Mouse (Mus musculus): ENCODE data around the gene Timm23. TPM values are rescaled to one million over a fixed set of nuclear protein-coding genes. Genes with fewer than 3 reads are reported as not detected.
A peak's percentile ranks its signal among the peaks of the same experiment; 100 is the strongest.
"Not testable (repeated sequence)": the region's sequence is repeated elsewhere in the genome, so short reads cannot be mapped to it uniquely, and the experiment has no call there.

Timm23 gene
- polyA plus RNA-seq, 1 experiment from 2014 or later = 338 TPM

DNA sequence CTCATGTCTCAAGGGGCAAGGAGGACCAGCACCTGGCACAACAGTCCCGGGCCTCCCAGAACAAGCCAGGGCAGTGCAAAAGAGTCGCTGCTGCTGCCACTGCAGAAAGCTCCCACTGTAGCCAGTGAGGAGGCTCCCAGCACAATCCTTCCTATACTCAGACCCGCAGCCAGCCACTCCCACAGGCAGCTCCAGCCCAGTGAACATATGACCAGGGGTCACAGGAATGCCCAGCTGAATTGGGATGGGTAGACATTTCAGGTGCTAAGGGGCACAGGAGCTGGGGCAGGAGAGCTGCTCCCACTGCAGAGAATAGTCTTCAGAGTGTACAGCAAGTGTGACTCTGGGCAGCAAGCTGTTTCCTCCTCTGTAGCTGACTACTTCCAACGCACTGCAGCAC lies 56.3 kb downstream of the Timm23 start:
- Histone ChIP-seq H3K27me3 (replicated peaks) (no peaks in the 10 kb centered on the region), H3K27ac (no peak overlapping the region), H3K9ac (no peak overlapping the region), H3K4me1 (replicated peaks) (no peaks in the 10 kb centered on the region), H3K4me3 (replicated peaks) (no peak overlapping the region), H3K9me3 (no peaks in the 10 kb centered on the region), H3K36me3 (no peaks in the 10 kb centered on the region), H3K4me2 (replicated peaks) (no peak overlapping the region)
- no peak for ATAC-seq
- 62% methylated on average over 4 of the region's 4 CpGs for WGBS

DNA sequence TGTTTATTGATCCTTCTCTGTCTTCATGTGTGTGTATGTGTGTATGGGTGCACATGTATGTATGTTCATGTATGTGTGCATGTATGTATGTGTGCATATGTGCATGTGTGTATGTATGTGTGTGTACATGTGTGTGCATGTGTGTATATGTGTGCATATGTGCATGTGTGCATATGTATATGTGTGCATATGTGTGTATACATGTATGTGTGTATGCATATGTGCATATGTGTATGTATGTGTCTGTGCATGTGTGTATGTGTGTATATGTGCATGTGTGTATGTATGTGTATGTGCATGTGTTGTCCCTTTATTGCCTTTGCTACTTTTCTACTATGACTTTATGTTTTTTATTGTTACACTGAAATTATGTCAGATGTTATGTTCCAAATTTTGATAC lies 57.0 kb downstream of the Timm23 start:
- no peak overlapping the region for H3K9ac ChIP-seq
- no peaks in the 10 kb centered on the region for H3K4me1 ChIP-seq (replicated peaks)
- H3K36me3 ChIP-seq = no peaks in the 10 kb centered on the region
- H3K4me3 ChIP-seq (replicated peaks) = no peak overlapping the region
- H3K27me3 ChIP-seq (replicated peaks) = no peaks in the 10 kb centered on the region
- H3K27ac ChIP-seq = no peak overlapping the region
- ATAC-seq = no peak
- H3K4me2 ChIP-seq (replicated peaks) = no peak overlapping the region
- no peaks in the 10 kb centered on the region for H3K9me3 ChIP-seq

DNA sequence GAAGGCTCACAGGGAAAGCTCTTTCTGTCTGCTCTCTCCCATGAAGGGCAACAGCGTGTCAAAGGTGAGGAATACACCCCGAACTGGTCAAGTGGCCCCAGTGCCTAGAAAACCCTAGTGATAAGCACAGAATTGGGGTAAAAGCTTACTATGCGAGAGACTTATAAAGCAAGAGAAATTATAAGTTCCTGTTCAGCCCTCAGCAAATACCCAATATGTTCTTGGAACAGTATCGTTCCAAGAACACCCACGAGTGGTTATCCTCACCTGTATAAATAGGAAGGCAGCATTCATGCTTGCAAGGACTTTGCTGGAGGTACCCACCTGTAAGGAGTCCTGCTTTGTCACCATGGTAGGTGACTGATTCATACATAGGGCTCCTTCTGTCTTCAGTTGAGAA lies 60.0 kb downstream of the Timm23 start, which contains the start of gene Msmb:
Gene Msmb, plus strand, starts transcription at position 301 of the 400 bp plus-strand sequence.
- H3K36me3 ChIP-seq = no peaks in the 10 kb centered on the region
- H3K4me1 ChIP-seq (replicated peaks) = no peaks in the 10 kb centered on the region
- no peak within 1 kb of the TSS for H3K4me3 ChIP-seq (replicated peaks)
- no peak within 1 kb of the TSS for H3K9ac ChIP-seq
- H3K27ac ChIP-seq = no peak within 1 kb of the TSS
- no peak within 1 kb of the TSS for H3K4me2 ChIP-seq (replicated peaks)
- no peaks in the 10 kb centered on the region for H3K9me3 ChIP-seq
- no peaks in the 10 kb centered on the region for H3K27me3 ChIP-seq (replicated peaks)
- WGBS = 86% methylated on average over 5 of the region's 5 CpGs
- no peak for ATAC-seq

DNA sequence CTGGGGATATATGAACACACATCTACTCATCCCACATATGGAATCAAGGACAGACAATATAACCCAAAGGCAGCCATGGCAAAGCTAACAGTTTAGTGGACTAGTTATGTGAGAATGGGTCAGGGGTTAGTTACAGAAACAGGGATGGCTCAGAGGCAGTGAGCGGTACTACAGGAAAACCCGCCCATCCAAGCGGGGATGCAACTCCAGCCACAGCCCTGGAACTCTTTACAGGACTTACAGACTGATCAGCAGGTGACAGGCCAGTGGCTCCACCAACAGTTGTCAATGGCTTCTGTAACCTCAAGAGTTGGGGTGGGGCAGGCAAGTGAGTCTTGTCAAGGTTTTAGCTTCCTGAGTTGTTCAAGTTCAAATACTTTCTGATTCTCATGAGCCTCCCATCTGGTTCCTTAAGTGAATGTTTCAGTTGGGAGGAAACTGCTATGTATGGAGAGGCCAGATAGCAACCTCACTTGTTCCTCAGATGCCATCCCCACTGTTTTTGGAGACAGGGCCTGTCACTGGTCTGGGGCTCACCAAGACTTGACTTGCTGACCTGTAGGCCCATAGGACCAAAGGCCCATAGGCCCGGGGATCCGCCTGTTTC lies 61.2 kb downstream of the Timm23 start:
- ATAC-seq = no peak
- Histone ChIP-seq H3K36me3 (no peaks in the 10 kb centered on the region), H3K27ac (no peak overlapping the region), H3K4me1 (replicated peaks) (no peaks in the 10 kb centered on the region), H3K4me3 (replicated peaks) (no peak overlapping the region), H3K9ac (no peak overlapping the region), H3K9me3 (no peaks in the 10 kb centered on the region), H3K4me2 (replicated peaks) (no peak overlapping the region), H3K27me3 (replicated peaks) (no peaks in the 10 kb centered on the region)
- WGBS = 82% methylated on average over 5 of the region's 5 CpGs

DNA sequence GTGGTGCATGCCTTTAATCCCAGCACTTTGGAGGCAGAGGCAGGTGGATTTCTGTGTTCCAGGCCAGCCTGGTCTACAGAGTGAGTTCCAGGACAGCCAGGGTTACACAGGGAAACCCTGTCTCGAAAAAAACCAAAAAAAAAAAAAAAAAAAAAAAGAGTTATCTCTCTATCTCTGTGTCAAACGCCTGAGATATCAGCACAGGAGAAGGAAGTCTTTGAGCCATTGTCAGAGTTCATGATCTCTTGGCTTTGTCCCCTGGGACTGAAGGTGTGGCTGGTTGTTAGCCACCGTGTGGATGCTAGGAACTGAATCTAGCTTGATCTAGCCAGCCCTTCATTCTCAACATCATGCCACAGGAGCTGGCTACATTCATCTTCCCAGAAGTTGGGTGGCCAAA lies 65.2 kb downstream of the Timm23 start:
- not testable (repeated sequence) for H3K4me2 ChIP-seq (replicated peaks); H3K4me3 ChIP-seq (replicated peaks); H3K9ac ChIP-seq; ATAC-seq; H3K9me3 ChIP-seq; H3K27ac ChIP-seq; H3K27me3 ChIP-seq (replicated peaks); H3K4me1 ChIP-seq (replicated peaks); H3K36me3 ChIP-seq
- WGBS = 49% methylated on average over 3 of the region's 3 CpGs

DNA sequence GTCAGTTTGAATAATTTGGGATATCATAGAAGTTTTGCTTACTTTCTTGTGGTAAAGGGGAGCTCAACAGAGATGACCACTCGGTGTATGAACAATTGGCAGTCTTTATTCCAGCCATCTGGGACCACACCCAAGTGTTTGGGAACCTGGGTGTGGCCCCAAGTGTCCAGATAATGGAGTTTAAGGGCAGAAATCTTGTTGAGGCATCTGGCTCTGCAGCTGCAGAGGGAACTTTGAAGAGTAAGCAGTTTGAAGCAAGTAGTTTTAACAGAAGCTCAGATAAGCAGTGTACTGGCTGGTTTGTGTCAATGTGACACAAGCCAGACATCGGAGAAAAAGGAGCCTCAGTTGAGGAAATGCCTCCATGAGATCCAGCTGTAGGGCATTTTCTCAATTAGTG lies 67.4 kb downstream of the Timm23 start:
- Histone ChIP-seq H3K9ac (no peak overlapping the region), H3K4me3 (replicated peaks) (no peak overlapping the region), H3K9me3 (no peaks in the 10 kb centered on the region), H3K27me3 (replicated peaks) (no peaks in the 10 kb centered on the region), H3K4me1 (replicated peaks) (0 out of 2 replicates have a peak, but pooled peaks cover 3% of the 10 kb centered on the region), H3K27ac (no peak overlapping the region), H3K4me2 (replicated peaks) (no peak overlapping the region), H3K36me3 (no peaks in the 10 kb centered on the region)
- WGBS = 16% methylated on average over 2 of the region's 2 CpGs
- peak; percentile 31; the same call in 1 of the 2 replicates for ATAC-seq

DNA sequence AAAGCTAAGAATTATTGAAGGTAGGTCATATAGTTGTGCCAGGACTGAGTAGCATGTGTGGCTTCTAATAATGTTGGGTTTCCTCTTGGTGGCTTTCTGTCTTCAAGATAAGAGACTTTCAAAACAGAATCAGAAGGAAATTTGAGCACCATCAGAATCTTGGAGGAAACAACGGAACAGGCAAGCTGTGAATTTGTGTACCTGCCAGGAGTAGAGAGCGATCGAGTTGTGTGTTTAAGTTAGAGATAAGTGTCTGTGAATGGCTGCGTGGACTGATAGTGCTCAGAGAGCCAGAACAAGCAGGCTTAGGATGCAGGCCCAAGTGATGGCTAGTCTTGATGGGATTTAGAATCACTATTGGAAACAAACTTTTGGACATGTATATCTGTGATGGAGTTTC lies 69.9 kb downstream of the Timm23 start:
- Histone ChIP-seq H3K4me1 (replicated peaks) (0 out of 2 replicates have a peak, but pooled peaks cover 3% of the 10 kb centered on the region), H3K9me3 (no peaks in the 10 kb centered on the region), H3K4me2 (replicated peaks) (no peak overlapping the region), H3K27ac (no peak overlapping the region), H3K4me3 (replicated peaks) (no peak overlapping the region), H3K27me3 (replicated peaks) (no peaks in the 10 kb centered on the region), H3K9ac (no peak overlapping the region), H3K36me3 (no peaks in the 10 kb centered on the region)
- 38% methylated on average over 4 of the region's 4 CpGs for WGBS
- no peak for ATAC-seq

Other genes starting within 250 kb of the Timm23 start
- 0.04 and 0.05 TPM in 2 replicates for gene Galnt15, start 172.9 kb downstream of the Timm23 start, polyA plus RNA-seq (2015; fragmentation: Nextera tagmentation; extraction: Ambion mirVana)
- 34.8 and 39.1 TPM in 2 replicates for gene Oxnad1, start 116.5 kb downstream of the Timm23 start, polyA plus RNA-seq (2015; fragmentation: Nextera tagmentation; extraction: Ambion mirVana)
- gene Dph3, start 116.2 kb downstream of the Timm23 start, polyA plus RNA-seq (2015; fragmentation: Nextera tagmentation; extraction: Ambion mirVana) = 105 and 108 TPM in 2 replicates
- not detected in 2 replicates for gene Msmb, start 59.9 kb downstream of the Timm23 start, polyA plus RNA-seq (2015; fragmentation: Nextera tagmentation; extraction: Ambion mirVana)
- gene Ncoa4, start 42.0 kb downstream of the Timm23 start, polyA plus RNA-seq (2015; fragmentation: Nextera tagmentation; extraction: Ambion mirVana) = 164 and 166 TPM in 2 replicates
- 35.9 and 37.0 TPM in 2 replicates for gene Parg, start 51 bp upstream of the Timm23 start, polyA plus RNA-seq (2015; fragmentation: Nextera tagmentation; extraction: Ambion mirVana)
- 21.9 and 22.5 TPM in 2 replicates for gene Ogdhl, start 120.1 kb upstream of the Timm23 start, polyA plus RNA-seq (2015; fragmentation: Nextera tagmentation; extraction: Ambion mirVana)
- gene 1700024G13Rik, start 186.5 kb upstream of the Timm23 start, polyA plus RNA-seq (2015; fragmentation: Nextera tagmentation; extraction: Ambion mirVana) = not detected in 2 replicates

All from intestine, embryonic 15.5 days (tissue).